Mouse (Mus musculus) megakaryocyte, embryonic 14.5 days (primary cell): ENCODE measurements around the gene Gm20388. TPM values are rescaled to one million over a fixed set of nuclear protein-coding genes. Genes with fewer than 3 reads are reported as not detected.
"Not testable (repeated sequence)": the region's sequence is repeated elsewhere in the genome, so short reads cannot be mapped to it uniquely, and the experiment has no call there.

Experiments used
- H3K27me3 ChIP-seq: replicated peaks from 2 replicates; pipeline ENCODE3; 2012; ENCODE audit warnings: inconsistent platforms
- H3K36me3 ChIP-seq: replicated peaks from 2 replicates; pipeline ENCODE3; 2012; ENCODE audit warnings: low read length, inconsistent platforms, mixed read lengths
- H3K4me1 ChIP-seq: 2 replicates; pipeline ENCODE4 v1.6.1; 2012; ENCODE audit warnings: inconsistent platforms
- H3K4me3 ChIP-seq: replicated peaks from 2 replicates; pipeline ENCODE3; 2012; ENCODE audit warnings: moderate library complexity, mild to moderate bottlenecking, inconsistent platforms
- H3K9me3 ChIP-seq: 2 replicates; pipeline ENCODE4 v1.6.1; 2012; ENCODE audit warnings: inconsistent platforms
- FLI1 ChIP-seq: IDR thresholded peaks from 2 replicates; pipeline ENCODE4 v1.6.1; 2012; ENCODE audit warnings: low read length, inconsistent platforms, mixed read lengths
- GATA1 ChIP-seq: IDR thresholded peaks from 3 replicates; pipeline ENCODE4 v1.6.1; 2012; ENCODE audit warnings: mixed read lengths, low read length, inconsistent platforms, borderline replicate concordance
- polyA plus RNA-seq: library from polyadenylated mRNA; stranded (reverse); fragments of >175 nt; gene quantifications from 2 replicates; pipeline ENCODE4 v1.2.3, GENCODE M21; 2012; ENCODE audit warnings: low replicate concordance; ENCODE audit not compliant: insufficient read depth

Gene Gm20388
- polyA plus RNA-seq, 1 experiment = 111 TPM

DNA sequence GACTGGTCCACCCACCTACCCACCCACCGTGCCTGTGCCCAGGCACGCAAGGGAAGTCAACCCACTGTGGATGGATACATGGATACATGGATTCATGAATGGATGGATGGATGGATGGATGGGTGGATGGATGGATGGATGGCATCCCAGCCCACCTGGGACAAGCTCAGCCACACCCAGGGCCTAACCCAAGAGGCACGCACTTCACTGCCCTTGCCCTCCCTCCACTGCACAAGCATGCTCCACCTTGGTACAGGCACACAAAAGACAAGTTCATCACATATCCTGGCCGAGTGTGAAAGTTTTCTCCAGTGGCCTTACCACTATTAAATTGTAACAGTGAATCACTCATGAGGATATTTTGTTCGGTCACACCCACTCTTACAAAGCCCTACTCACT, 3713.6 kb downstream of the Gm20388 start:
- Histone ChIP-seq H3K36me3 (no peaks in the 10 kb centered on the region), H3K4me1 (peaks cover 13% of the 10 kb centered on the region), H3K9me3 (no peaks in the 10 kb centered on the region), H3K27me3 (peaks cover 39% of the 10 kb centered on the region), H3K4me3 (peak overlapping the region; percentile 67)
- no peak for TF ChIP-seq FLI1
- no peak for TF ChIP-seq GATA1

DNA sequence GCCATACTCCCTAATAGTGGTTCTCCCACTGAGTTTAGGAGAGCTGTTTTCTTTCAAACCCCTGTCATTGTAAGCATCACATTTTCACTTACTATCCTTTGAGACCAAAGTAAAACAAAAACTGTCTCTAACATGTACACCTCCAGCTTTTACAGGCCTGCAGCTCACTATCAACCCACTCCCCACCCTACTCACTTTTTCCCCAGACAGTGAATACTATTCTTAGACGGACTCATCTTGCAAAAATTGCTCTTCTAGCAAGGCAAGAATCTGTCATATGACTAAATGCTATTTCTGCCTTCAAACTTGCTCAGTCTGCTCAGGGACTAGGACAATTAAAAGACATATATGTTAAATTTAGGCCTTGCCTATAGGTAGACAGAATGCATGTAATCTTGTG, 3714.1 kb downstream of the Gm20388 start:
- TF ChIP-seq FLI1 (no peak), GATA1 (no peak)
- no peaks in the 10 kb centered on the region for H3K9me3 ChIP-seq
- H3K4me3 ChIP-seq = no peak overlapping the region
- H3K36me3 ChIP-seq = no peaks in the 10 kb centered on the region
- peaks cover 15% of the 10 kb centered on the region for H3K4me1 ChIP-seq
- peaks cover 43% of the 10 kb centered on the region for H3K27me3 ChIP-seq

DNA sequence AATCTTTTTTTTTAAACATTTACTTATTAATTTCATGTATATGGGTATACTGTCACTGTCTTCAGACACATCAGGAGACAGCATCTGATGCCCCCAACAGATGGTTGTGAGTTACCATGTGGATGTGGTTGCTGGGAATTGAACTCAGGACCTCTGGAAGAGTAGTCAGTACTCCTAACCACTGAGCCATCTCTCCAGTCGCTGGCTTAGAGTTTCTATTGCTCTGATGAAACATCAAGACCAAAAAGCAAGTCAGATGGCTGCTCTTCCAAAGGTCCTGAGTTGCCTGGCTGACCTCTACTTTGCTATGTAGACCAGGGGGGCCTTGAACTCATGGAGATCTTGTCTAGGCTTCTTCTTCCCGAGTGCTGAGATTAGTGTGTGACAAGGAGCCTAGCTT, 3715.1 kb downstream of the Gm20388 start:
- Histone ChIP-seq H3K27me3 (peaks cover 49% of the 10 kb centered on the region), H3K9me3 (no peaks in the 10 kb centered on the region)

DNA sequence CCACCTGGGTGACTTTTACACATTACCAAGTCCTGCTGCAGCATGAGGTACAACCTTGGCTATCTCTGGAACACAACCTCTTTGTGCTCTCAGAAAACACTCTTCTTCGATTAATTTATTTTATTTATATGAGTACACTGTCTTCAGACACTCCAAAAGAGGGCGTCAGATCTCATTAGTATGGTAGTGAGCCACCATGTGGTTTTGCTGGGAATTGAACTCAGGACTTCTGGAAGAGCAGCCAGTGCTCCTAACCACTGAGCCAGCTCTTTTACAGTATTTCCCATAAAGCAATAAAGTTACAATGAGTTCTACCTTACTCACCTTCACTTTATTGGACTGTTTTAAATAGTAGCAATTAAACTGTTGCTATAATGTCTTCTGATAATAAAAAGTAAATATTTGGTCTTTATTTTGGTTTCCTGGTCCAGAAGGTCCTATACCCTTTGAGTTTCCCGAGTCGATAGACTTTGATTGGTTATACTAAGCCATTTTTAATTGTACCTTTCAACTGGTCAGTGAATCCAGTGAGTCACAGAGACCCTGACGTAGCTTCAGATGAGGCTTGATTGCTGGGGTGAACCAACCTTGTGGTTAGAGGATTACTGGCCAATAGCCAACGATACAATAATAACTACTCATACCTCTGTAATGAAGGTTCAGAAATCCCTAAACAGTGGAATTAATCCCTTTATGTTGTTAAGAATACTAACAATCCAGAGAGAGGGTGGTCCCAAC, 3716.9 kb downstream of the Gm20388 start:
- peaks cover 61% of the 10 kb centered on the region for H3K27me3 ChIP-seq
- no peak for TF ChIP-seq GATA1
- no peak for TF ChIP-seq FLI1

More for the DNA sequence above, 3715.1 kb downstream of the Gm20388 start:
- Histone ChIP-seq H3K4me3 (no peak overlapping the region), H3K4me1 (peaks cover 15% of the 10 kb centered on the region), H3K36me3 (no peaks in the 10 kb centered on the region)
- TF ChIP-seq GATA1 (no peak), FLI1 (no peak)

DNA sequence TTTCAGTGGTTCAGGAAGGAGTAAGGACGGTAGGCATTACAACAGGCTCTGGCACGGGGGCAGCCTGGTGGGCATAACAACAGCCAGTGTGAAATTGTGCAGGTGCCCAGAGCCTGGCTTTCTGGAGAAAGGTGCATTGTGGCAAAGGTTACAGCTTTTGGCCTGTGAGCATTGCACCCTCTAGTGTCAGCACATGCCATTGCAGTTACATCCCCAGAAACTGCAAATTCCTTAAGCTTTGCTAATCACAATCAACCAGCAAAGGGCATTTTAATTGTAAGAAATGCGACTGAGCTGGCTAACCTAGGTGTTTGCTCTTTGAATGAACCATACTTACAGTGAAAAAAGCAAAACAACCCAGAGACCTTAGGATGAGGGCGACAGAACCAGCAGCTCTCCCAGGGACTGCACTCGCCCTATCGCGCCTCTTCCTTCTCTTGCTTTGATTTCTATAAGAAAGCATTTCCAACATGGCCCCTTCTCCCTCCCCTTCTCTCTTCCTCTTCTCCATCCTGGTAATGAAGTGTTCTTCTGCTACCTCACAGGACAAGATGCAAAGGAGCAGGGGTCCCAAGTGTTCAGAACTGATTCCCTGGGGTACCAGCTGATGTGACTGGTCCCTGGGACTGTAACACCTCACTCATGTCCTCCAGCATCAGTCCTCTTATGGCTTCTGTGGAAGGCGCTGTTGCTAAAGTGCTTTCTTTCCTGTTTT, 3717.8 kb downstream of the Gm20388 start:
- TF ChIP-seq GATA1 (no peak), FLI1 (no peak)
- peaks cover 68% of the 10 kb centered on the region for H3K27me3 ChIP-seq
- H3K4me1 ChIP-seq = peaks cover 15% of the 10 kb centered on the region
- no peaks in the 10 kb centered on the region for H3K36me3 ChIP-seq
- H3K4me3 ChIP-seq = peak overlapping the region; percentile 80
- H3K9me3 ChIP-seq = no peaks in the 10 kb centered on the region

More for the DNA sequence above, 3716.9 kb downstream of the Gm20388 start:
- Histone ChIP-seq H3K4me1 (peaks cover 15% of the 10 kb centered on the region), H3K36me3 (no peaks in the 10 kb centered on the region), H3K4me3 (no peak overlapping the region), H3K9me3 (no peaks in the 10 kb centered on the region)

DNA sequence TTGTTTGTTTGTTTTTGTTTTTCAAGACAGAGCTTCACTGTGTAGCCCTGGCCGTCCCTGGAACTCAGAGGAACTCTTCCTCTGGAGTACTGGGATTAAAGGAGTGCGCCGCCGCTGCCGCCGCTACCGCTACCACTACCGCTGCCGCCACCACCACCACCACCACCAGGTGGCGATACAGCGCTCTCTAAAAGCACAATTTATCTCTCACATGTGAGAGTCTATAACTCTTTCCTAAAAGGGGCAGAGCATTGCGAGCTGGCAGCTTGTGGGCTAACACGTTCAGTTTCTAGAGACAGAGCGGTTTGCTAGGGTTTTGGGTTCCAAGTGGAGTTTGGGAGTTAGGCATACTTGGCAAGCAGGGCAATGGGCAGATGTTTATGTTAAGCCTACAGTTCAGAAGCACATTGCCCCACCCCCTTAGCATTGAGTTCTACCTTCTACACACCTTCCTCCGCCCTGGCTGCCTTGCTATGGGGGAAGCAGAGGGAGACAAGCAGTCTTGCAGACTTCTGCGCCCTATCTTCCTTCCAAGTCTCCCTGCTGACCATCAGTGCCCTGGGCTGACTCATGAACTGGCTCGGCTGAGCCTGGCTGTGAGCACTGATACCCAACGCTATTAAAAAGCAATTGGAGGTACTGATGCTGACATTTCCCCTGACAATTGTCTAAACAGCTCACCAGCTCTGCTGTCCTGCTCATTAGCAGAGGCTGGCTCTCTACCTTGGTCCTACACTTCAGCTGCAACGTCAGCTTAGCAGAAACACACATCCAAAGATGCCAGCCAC, 3718.5 kb downstream of the Gm20388 start:
- TF ChIP-seq FLI1 (no peak), GATA1 (no peak)

DNA sequence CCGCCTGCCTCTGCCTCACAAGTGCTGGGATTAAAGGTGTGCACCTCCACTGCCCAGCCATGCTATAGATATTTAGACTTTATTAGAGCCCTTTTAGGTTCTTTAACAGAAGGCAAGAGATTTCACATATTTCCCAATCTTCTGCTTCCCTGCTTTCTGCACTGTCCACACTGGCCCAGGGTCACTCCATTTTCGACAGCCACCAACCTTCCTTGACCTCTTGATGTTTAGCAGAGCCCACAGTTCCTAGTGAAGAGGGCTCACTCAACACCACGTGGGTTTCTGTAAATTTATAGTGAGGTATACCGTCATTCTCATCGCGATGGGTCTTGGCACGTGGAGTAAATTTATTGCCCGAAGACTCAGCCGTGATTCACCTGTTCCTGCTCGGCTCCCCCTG, 3719.4 kb downstream of the Gm20388 start:
- H3K4me1 ChIP-seq = peaks cover 24% of the 10 kb centered on the region
- H3K27me3 ChIP-seq = peaks cover 63% of the 10 kb centered on the region
- H3K4me3 ChIP-seq = no peak overlapping the region
- H3K9me3 ChIP-seq = no peaks in the 10 kb centered on the region
- H3K36me3 ChIP-seq = no peaks in the 10 kb centered on the region
- TF ChIP-seq GATA1 (no peak), FLI1 (no peak)

More for the DNA sequence above, 3718.5 kb downstream of the Gm20388 start:
- H3K27me3 ChIP-seq = peaks cover 72% of the 10 kb centered on the region
- peaks cover 19% of the 10 kb centered on the region for H3K4me1 ChIP-seq
- H3K9me3 ChIP-seq = no peaks in the 10 kb centered on the region
- peak overlapping the region; percentile 80 for H3K4me3 ChIP-seq
- no peaks in the 10 kb centered on the region for H3K36me3 ChIP-seq

DNA sequence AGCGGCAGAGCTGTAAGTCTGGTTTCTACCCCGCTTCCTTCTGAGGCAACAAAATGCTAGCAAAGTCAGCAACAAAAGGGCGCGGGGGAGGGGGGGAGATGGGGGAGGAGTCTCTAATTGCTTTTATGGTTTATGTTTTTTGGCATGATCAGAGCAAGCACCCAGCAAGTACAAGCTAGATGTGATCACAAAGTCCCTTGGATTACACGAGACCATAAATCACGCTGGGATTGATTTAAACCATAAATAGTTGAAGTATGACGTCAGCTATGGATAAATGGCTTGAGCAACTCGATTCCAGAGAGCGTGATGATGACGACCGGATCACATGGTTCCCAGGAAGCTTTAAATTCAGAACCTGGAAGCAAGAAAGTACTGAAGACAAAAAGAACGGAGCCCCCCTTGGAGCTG, 3720.2 kb downstream of the Gm20388 start:
- TF ChIP-seq GATA1 = no peak
- no peak for TF ChIP-seq FLI1
- H3K36me3 ChIP-seq = no peaks in the 10 kb centered on the region
- H3K9me3 ChIP-seq = peaks cover 4% of the 10 kb centered on the region
- H3K4me1 ChIP-seq = peaks cover 24% of the 10 kb centered on the region
- no peak overlapping the region for H3K4me3 ChIP-seq
- peaks cover 58% of the 10 kb centered on the region for H3K27me3 ChIP-seq

DNA sequence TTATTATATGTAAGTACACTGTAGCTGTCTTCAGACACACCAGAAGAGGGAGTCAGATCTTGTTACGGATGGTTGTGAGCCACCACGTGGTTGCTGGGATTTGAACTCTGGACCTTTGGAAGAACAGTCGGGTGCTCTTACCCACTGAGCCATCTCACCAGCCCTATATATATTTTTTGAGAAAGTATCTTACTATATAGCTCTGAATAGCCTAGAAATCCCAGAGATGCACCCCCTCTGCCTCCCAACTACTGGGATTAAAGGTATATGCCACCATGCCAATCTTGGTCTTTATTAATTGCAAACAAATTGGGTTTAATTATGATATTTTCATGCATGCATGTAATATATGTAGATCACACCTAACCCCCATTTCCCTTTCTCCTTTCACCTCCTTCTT, 3721.1 kb downstream of the Gm20388 start:
- H3K36me3 ChIP-seq, H3K4me3 ChIP-seq, H3K9me3 ChIP-seq: not testable (repeated sequence)
- Histone ChIP-seq H3K27me3 (peaks cover 55% of the 10 kb centered on the region), H3K4me1 (peaks cover 24% of the 10 kb centered on the region)
